Mouse (Mus musculus) erythroblast, embryonic 14.5 days (primary cell): ENCODE data around the gene Elovl7.

Source experiments
- GATA1 ChIP-seq: IDR thresholded peaks from 2 replicates; pipeline ENCODE4 v1.6.1; 2012; ENCODE audit warnings: low read length, inconsistent platforms, mixed read lengths
- TAL1 ChIP-seq: IDR thresholded peaks from 3 replicates; pipeline ENCODE4 v1.6.1; 2012; ENCODE audit warnings: low read length, inconsistent platforms, mixed read lengths

DNA sequence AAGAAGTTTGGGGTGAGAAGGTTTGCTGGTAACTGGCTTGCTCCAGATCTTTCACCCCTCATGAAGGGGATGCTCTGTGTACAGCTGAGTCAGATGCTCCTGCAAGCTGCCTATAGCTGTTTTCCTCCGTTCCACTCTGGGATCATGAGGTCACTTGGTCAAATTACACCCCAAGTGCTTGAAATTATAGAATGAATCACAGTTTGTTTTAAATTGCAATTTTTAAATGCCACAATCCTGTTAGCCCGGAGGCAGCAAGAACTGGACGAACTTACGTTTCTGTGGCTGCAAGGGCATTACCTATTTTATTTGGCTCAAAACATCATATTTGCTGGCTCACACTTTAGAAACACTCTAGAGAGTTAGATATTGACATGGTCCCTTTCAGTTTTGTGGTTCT is 51.2 kb downstream of the Elovl7 start:
- TF ChIP-seq GATA1 (no peak), TAL1 (no peak)
